Mouse (Mus musculus) liver, embryonic 14.5 days (tissue): ENCODE measurements around the gene Gstz1. TPM values are rescaled to one million over a fixed set of nuclear protein-coding genes. Genes with fewer than 3 reads are reported as not detected.

Experiments
- ATAC-seq: fragments of 200-750 bp; cut with Nextera tagmentation; 2 replicates; pipeline ENCODE4 v1.8.0; 2017; ENCODE audit warnings: moderate number of reproducible peaks, mild to moderate bottlenecking, moderate library complexity; ENCODE audit not compliant: insufficient read depth
- DNase-seq, 3 experiments: peaks; one replicate each; pipeline ENCODE4 v3.0.0-alpha.2; 2012 to 2013; ENCODE audit warnings: low read depth in 3 of 3, low spot score in 3 of 3
- H3K27ac ChIP-seq: fragments of 300-500 bp; sonication (generic); 2 replicates; pipeline ENCODE4 v1.5.1; 2014; ENCODE audit warnings: moderate library complexity, mild to moderate bottlenecking, control low read depth, inconsistent platforms
- H3K27me3 ChIP-seq: fragments of 300-500 bp; sonication (generic); 2 replicates; pipeline ENCODE4 v1.6.1; 2014; ENCODE audit warnings: mild to moderate bottlenecking, low read length, moderate library complexity; ENCODE audit not compliant: control insufficient read depth, insufficient read depth
- H3K36me3 ChIP-seq: fragments of 300-500 bp; sonication (generic); replicated peaks from 2 replicates; pipeline ENCODE4 v1.6.1; 2014; ENCODE audit warnings: low read depth; ENCODE audit not compliant: control insufficient read depth, insufficient read depth
- H3K4me1 ChIP-seq, 2 experiments: fragments of 200-500 bp in 1 of 2; fragments of 300-500 bp in 1 of 2; sonication (generic) in 1 of 2; replicated peaks; 2 replicates each; pipeline ENCODE4 v1.6.1; 2012 to 2014; ENCODE audit warnings: antibody characterized with exemption in 1 of 2, inconsistent platforms in 1 of 2, low read length in 1 of 2; ENCODE audit not compliant: control insufficient read depth in 2 of 2, insufficient read depth in 2 of 2
- H3K4me2 ChIP-seq: fragments of 300-500 bp; sonication (generic); 2 replicates; pipeline ENCODE4 v1.6.1; 2014; ENCODE audit warnings: low read depth, mild to moderate bottlenecking, control low read depth, moderate library complexity
- H3K4me3 ChIP-seq, 2 experiments: fragments of 200-500 bp in 1 of 2; fragments of 300-500 bp in 1 of 2; sonication (generic) in 1 of 2; 2 replicates each; pipeline ENCODE4 v1.5.1; 2012 to 2014; ENCODE audit warnings: low read depth in 2 of 2, low read length in 2 of 2, mild to moderate bottlenecking in 2 of 2, control low read depth in 1 of 2, inconsistent platforms in 1 of 2, moderate library complexity in 1 of 2; ENCODE audit not compliant: insufficient read depth in 1 of 2
- H3K9ac ChIP-seq: fragments of 300-500 bp; sonication (generic); replicated peaks from 2 replicates; pipeline ENCODE4 v1.6.1; 2014; ENCODE audit warnings: mild to moderate bottlenecking, control low read depth, moderate library complexity
- H3K9me3 ChIP-seq: fragments of 300-500 bp; sonication (generic); 2 replicates; pipeline ENCODE4 v1.6.1; 2016; ENCODE audit warnings: low read length, mixed read lengths; ENCODE audit not compliant: control insufficient read depth
- CTCF ChIP-seq: IDR thresholded peaks from 2 replicates; pipeline ENCODE4 v1.5.1; 2016; ENCODE audit warnings: antibody characterized with exemption, low read depth, control low read depth
- EP300 ChIP-seq: IDR thresholded peaks from 2 replicates; pipeline ENCODE4 v1.6.1; 2016; ENCODE audit warnings: antibody characterized with exemption, low read depth
- WGBS: fragments of 180-500 bp; shearing (Covaris S2); extraction: QIAGEN DNeasy Blood & Tissue Kit; methylation state at CpG from one replicate; pipeline ENCODE4 v1.1.7; 2014; ENCODE audit not compliant: insufficient replicate concordance; 5-methylcytosine and 5-hydroxymethylcytosine counted together
- polyA plus RNA-seq, 2 experiments: library from polyadenylated mRNA; depleted of rRNA in 1 of 2; stranded (reverse) in 1 of 2; unstranded in 1 of 2; fragments of >200 nt; fragmentation: Nextera tagmentation in 1 of 2; extraction: Ambion mirVana in 1 of 2; gene quantifications; 2 replicates each; pipeline versions ENCODE4 v1.2.1 to v1.2.3; 2012 to 2014

Gene Gstz1
- polyA plus RNA-seq (2012; rRNA removed) (94.8 and 115 TPM in 2 replicates), polyA plus RNA-seq (2014; fragmentation: Nextera tagmentation; extraction: Ambion mirVana) (91.0 and 101 TPM in 2 replicates)

- H3K27me3 ChIP-seq: no peaks in the 10 kb centered on the region
- peak within 1 kb of the TSS; percentile 67 to 73 for H3K4me3 ChIP-seq
- H3K9me3 ChIP-seq: peaks cover 4% of the 10 kb centered on the region
- TF ChIP-seq CTCF (0 out of 2 replicates have a peak, but pooled peaks have one; percentile 18), EP300 (no peak)
- DNase-seq (peak; percentile 79 to 83 (median 81)), ATAC-seq (peak; percentile 82)
- peaks cover 11 to 14% of the 10 kb centered on the region in 2 experiments for H3K4me1 ChIP-seq
- under 1% methylated on average over 27 of the region's 27 CpGs for WGBS
- H3K4me2 ChIP-seq: peak within 1 kb of the TSS; percentile 61
- H3K27ac ChIP-seq: peak within 1 kb of the TSS; percentile 62
- H3K36me3 ChIP-seq: no peaks in the 10 kb centered on the region
- H3K9ac ChIP-seq: peak within 1 kb of the TSS; percentile 53
These were observed at the start of gene Gstz1 for GRCm38 (mm10) chr12:87146966-87147365. Gene Gstz1, plus strand, starts transcription at chr12:87147165.

- H3K4me1 ChIP-seq: no peaks in the 10 kb centered on the region
- no peak for TF ChIP-seq CTCF
- TF ChIP-seq EP300: no peak
- 62% methylated on average over 4 of the region's 4 CpGs for WGBS
- H3K4me3 ChIP-seq: no peak overlapping the region
- ATAC-seq: no peak
- no peak overlapping the region for H3K27ac ChIP-seq
- H3K27me3 ChIP-seq: peaks cover 8% of the 10 kb centered on the region
- DNase-seq: no peak
- H3K36me3 ChIP-seq: no peaks in the 10 kb centered on the region
- H3K4me2 ChIP-seq: no peak overlapping the region
- H3K9me3 ChIP-seq: no peaks in the 10 kb centered on the region
- no peak overlapping the region for H3K9ac ChIP-seq
These were observed 46.6 kb upstream of the Gstz1 start for GRCm38 (mm10) chr12:87100331-87100730.

GRCm38 (mm10) chr12:87102165-87102631, 44.8 kb upstream of the Gstz1 start, which contains the start of gene Ngb:
Gene Ngb, minus strand, starts transcription at chr12:87102539.
- no peak within 1 kb of the TSS for H3K27ac ChIP-seq
- H3K36me3 ChIP-seq: no peaks in the 10 kb centered on the region
- no peak for TF ChIP-seq CTCF
- no peak for TF ChIP-seq EP300
- WGBS: 11% methylated on average over 32 of the region's 32 CpGs
- H3K27me3 ChIP-seq: peaks cover 8% of the 10 kb centered on the region
- H3K9me3 ChIP-seq: no peaks in the 10 kb centered on the region
- DNase-seq (no peak), ATAC-seq (no peak)
- no peak within 1 kb of the TSS for H3K9ac ChIP-seq
- no peak within 1 kb of the TSS for H3K4me3 ChIP-seq
- H3K4me2 ChIP-seq: no peak within 1 kb of the TSS
- no peaks in the 10 kb centered on the region for H3K4me1 ChIP-seq

GRCm38 (mm10) chr12:87103471-87103870, 43.5 kb upstream of the Gstz1 start:
- Histone ChIP-seq H3K9ac (no peak overlapping the region), H3K9me3 (no peaks in the 10 kb centered on the region), H3K4me3 (no peak overlapping the region), H3K27me3 (peaks cover 8% of the 10 kb centered on the region), H3K27ac (no peak overlapping the region), H3K4me1 (no peaks in the 10 kb centered on the region), H3K36me3 (no peaks in the 10 kb centered on the region), H3K4me2 (no peak overlapping the region)
- DNase-seq: no peak
- TF ChIP-seq CTCF: no peak
- TF ChIP-seq EP300: no peak
- WGBS: 74% methylated on average over 4 of the region's 4 CpGs
- ATAC-seq: no peak

GRCm38 (mm10) chr12:87104796-87105195, 42.2 kb upstream of the Gstz1 start:
- H3K4me2 ChIP-seq: no peak overlapping the region
- no peaks in the 10 kb centered on the region for H3K9me3 ChIP-seq
- TF ChIP-seq CTCF (no peak), EP300 (no peak)
- no peak overlapping the region for H3K9ac ChIP-seq
- no peak overlapping the region for H3K4me3 ChIP-seq
- ATAC-seq (no peak), DNase-seq (no peak)
- no peaks in the 10 kb centered on the region for H3K36me3 ChIP-seq
- H3K27me3 ChIP-seq: peaks cover 8% of the 10 kb centered on the region
- no peak overlapping the region for H3K27ac ChIP-seq
- no peaks in the 10 kb centered on the region for H3K4me1 ChIP-seq
- 45% methylated on average over 4 of the region's 4 CpGs for WGBS
